Mouse (Mus musculus) C2C12 (cell line): ENCODE data around the gene S100a16.

Experiments used
- CTCF ChIP-seq: IDR thresholded peaks from one replicate; pipeline ENCODE4 v1.5.1; 2011; ENCODE audit not compliant: control insufficient read depth, insufficient read depth, insufficient read length
- MAX ChIP-seq: IDR thresholded peaks from one replicate; pipeline ENCODE4 v1.6.1; 2011; ENCODE audit warnings: mild to moderate bottlenecking, control low read depth
- MYOG ChIP-seq: IDR thresholded peaks from one replicate; pipeline ENCODE4 v1.6.1; 2011; ENCODE audit not compliant: control insufficient read depth, insufficient read length; ENCODE audit errors: extremely low read depth
- USF1 ChIP-seq: IDR thresholded peaks from one replicate; pipeline ENCODE4 v1.6.1; 2011; ENCODE audit warnings: low read depth, mild to moderate bottlenecking, control low read depth, moderate library complexity

GRCm38 (mm10) chr3:90575320-90575719 is 38.3 kb downstream of the S100a16 start:
- TF ChIP-seq CTCF, result no peak
- no peak for TF ChIP-seq MYOG
- no peak for TF ChIP-seq USF1
- no peak for TF ChIP-seq MAX
